Mouse (Mus musculus) spleen, adult 12 weeks (tissue): ENCODE results near the gene Vsir.
A peak's percentile ranks its signal among the peaks of the same experiment; 100 is the strongest.

Source experiments
- DNase-seq: peaks from one replicate; pipeline ENCODE4 v3.0.0; 2022; ENCODE audit warnings: low spot score

Gene Vsir

DNA sequence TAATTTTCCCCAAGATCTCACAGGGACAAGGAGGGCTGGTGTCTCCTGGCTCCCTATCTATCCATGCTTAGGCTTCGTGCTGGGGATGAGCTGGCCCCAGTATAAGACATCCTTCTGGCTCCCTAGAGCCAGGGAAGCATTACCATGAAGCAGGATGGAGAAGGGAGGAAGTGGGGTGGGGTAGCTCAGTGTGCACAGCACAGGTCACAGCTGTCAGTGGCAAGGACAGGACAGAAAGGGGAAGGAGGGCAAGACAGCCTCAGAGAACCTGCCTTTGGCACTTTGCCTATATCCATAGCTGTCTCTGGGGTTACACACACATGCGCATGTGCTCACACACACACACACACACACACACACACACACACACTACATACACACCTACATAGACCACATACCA lies 41.7 kb downstream of the Vsir start:
- no peak for DNase-seq

DNA sequence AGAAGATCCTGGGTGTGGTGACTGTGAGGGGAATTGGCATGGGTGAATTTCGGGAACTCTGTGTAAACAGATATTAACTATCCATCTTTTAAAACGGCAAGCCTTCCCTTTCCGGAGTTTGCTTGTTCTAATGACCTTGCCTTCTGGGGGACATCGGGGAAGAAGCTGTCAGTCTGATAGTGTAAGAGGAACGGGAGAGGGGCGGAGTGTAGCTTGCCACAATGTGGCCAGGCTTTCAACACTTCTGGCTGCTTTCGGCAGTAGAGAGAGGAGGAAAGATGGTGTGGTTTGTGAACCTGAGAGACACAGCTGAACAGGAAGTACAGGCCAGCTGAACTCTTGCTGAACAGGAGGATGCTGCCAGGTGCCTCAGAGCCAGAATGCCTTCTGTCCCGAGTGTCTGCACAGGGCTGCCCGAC lies 42.8 kb downstream of the Vsir start:
- no peak for DNase-seq

DNA sequence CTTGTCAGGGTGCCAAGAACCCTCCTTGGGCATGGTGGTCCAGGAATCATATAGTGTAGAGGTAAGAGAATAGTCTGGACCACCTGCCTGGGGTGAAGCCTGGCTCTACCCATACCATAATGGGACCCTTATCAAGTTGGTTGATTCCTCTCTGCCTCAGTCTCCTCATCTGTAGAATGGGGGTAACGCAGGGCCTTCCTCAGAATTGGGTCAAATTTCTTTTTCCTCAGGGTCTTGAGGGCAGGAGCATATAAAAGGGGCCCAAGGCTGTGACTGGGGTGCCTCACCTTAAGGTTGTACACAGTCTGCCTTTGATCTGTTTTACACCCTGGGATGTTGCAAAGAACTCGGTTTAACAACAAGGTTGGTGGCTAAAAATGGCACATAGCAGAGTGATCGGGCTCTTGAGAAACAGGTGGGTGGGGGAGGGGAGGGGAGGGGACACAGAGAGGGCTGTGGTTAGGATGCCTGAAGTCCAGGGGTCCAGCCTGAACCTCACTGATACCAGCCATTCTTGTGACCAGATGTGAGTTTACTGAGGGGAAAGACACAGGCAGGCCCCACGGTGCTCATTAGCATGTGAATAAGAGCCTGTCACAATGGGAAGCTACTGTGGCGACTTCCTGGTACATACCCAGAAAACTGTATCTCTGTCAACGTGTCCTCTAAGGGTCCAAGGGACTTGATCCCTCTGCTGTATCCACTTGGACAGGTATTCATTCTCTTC lies 43.7 kb downstream of the Vsir start:
- DNase-seq = no peak

DNA sequence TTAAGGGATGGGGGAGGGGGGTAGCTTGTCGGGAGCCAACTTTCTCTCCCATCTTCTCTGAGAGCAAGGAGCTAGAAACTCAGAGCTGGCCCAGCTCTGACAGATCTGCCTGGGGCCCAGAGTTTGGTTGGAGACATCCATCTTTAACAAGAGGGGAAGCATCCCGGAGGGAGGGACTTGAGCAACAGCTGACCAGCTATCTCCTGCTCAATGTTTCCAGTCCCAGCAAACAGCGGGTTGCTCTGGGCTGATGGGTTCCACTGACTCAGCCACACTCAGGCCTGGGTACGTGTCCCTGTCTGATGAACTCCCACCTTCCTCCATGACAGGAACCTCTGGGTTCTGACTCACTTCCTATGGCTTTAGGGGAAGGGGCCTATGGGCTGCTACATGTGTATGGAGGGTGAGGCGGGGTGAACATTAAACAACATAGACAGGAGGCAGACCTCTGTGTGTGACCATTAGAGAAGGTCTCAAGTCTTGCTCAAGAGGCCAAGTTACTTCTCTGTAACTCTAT lies 44.3 kb downstream of the Vsir start:
- no peak for DNase-seq

DNA sequence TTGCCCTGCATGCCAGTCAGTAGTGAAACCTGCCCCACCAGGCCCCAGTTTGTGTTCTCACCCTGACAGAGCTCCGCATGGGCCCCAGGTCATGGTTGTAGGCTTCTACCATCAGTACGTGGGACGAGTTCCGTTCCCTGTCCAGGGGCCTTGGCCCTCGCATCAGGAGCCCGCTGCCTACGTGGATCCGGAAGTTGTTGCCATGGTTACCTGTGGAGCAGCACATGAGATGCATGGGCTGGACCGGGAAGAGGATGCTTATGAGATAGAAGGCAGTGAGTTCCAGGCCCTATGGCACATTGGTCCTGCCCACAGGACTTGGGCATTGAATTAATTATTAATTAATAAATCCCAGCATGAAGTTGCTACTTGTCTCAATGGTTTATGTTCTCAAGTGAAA lies 45.0 kb downstream of the Vsir start:
- DNase-seq = no peak

DNA sequence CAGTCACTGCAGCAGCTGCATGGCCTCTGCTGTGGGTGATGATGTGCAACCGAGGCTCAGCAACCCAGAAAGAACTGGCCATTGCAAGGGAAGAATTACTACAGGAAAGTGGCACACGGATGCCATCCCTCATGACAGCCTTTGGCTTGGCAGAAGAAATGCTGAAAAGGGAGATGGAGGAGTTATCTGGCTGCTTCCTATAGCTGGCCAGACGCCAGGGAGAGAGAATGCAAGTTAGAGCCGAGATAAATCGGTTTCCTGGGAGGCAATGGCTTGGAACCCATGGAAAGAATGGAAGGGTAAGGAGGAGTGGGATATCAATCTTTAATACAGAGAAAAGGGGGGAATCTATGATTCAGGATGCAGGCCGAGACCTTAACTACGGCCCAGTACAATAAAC lies 48.3 kb downstream of the Vsir start:
- no peak for DNase-seq

DNA sequence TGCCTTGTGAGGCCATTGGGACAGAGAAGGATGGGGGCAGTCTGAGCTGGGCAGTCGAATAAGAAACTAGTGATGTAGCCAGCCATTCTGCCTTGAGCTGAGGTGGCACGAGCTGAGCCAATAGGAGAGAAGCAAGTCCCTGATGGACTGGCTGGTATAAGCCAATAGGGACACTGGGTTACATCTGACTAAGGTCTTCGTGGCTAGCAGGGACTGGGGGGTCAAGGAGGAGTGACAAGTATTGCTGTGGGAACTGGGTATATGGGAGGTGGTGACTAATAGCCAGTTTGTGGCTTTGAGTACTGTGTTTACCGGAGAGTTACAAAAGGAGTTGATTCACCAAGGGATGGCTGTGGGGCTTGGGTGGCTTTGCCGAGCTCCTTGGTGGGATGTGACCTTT lies 49.0 kb downstream of the Vsir start:
- no peak for DNase-seq

DNA sequence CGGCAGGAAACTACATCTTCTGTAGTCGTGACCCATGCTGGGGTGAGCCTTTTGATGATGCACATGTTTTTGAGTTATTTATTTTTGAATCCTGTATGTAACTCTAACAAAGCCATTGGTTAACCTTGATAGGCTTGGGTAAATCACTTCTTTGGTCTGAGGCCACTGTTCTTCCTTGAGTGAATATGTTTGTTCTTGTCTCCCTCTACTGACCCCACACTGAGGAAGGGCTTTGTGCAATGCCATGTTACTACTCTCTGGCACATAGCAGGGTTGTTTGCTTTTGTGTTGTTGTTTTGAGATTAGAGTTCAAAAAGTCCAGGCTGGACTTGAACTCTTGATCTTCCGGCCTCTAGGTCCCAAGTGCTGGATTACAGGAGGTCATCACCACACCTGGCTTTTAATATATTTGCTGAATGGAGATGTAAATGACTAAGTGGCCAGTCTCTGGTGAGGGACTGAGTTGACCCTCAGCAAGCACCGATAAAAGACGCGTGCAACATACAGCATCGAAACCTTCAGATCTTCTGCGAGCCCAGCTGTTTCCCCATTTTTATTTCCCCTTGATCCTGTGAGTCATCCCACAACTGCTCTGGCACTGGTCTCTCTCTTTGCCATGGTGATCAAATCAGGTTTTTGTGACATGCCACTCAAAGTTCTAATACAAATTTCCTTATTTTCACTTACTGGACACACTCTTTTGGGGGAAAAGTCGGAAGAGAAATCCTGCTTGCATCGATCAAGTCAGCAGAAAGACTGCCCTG lies 51.6 kb downstream of the Vsir start:
- DNase-seq = no peak

DNA sequence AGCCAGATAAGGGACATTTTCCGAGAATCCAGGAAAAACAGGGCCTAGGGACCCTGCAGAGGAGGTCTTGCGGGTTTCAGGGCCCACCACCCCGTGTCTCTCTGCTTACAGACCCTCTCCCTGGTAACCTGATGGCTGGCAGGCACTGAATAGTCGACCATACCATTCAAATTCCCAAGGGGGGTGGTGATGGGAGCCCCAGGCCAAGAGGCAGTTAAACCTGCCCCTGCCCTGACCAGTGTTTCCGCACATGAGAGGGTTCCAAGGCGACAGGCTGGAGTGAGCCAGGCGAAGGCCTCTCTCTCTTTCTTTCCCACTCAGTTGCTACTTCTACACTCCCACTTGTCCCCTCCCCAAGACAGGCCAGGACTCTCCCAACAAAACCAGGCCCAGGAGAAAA lies 52.8 kb downstream of the Vsir start, which contains the start of gene Gm17455:
TSS of gene Gm17455 (plus strand) at position 278 of the 400 bp plus-strand sequence.
- DNase-seq = no peak

DNA sequence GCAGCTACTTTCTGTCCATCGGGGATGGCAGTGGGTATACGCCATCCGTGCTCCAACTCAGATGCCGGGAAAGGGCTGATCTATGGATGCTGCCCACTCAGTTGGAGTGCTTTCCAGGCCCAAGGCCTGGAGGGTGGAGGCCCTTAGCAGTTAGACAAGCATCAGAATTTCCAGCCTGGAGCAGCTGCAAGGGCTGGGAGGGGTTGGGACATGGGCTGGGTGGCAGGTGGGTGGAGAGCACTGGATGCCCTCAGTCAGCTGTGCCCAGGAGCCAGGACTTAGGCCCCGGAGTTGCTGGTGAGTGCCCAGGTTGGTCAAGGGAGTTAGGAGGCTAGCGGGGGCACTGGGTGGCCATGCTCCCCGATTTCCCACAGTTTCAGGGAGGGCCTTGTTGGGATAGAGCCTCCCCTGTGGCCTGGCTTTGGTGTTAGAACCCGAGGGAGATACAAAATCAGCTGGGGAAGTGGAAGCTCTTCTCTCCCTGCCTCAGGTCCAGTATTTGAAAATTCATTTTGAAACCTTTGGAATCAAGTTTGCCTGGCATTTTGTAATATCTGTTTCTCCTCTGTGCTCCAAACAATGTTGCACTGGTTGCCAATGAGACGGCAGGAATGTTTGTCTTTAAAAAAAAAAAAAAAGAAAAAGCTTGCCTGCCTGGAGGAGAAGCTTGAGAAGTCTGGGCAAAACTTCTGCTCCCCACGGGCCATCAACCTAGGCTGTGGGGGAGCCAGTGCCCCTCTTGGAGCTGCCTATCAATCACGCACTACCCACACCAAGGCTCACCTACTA lies 54.0 kb downstream of the Vsir start:
- no peak for DNase-seq

DNA sequence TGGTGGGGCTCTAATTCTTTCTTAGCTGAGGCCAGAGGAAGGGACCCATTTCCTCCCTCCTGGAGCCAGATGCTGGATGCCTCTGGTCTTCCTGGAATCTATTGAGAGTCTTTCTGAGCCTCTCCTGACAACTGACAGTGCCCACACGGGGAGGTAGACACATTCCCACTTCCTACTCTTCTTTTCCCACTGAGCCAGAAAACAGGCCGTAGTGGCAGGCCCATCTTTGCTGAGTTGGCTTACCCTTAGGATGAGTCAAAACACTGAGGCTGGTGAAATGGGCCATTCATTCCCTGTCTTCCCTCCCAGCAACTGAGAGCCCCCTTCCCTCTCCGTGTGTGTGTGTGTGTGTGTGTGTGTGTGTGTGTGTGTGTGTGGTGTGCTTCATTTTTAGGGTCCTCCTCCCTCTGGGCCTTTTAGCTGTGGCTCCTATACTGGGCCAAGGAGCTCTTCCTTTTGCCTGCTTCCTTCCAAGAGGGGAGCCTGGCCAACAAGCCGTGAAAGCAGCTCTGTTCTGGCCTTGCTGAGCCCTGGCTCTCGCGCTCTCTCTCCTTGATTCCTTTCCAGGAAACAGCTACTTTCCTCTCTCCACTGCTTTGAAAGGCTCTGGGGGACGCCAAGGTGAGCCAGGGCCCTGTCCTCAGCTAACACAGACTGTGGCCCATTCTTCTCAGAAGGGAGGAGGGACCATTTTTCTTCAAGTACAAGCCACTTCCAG lies 59.0 kb downstream of the Vsir start:
- DNase-seq = no peak

DNA sequence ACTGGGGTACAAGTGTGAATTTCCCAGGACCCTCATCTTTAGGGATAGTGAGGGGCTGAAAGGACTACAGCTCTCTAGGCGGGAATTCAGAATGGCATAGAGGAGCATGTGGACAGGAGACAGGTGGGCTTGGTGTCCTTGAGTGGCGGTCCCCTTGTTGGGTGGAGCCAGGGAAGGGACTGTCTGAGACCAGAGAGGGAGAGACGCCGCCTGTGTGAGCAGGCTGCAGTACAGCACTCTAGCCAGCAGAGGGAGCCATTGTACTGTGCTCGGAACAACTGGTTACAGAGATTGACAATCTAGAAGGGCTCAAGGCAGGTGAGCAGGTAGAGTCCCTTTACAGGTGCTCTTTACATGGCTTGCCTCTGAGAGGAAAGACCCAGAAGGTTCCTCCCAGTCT lies 61.2 kb downstream of the Vsir start:
- peak; percentile 62 for DNase-seq

DNA sequence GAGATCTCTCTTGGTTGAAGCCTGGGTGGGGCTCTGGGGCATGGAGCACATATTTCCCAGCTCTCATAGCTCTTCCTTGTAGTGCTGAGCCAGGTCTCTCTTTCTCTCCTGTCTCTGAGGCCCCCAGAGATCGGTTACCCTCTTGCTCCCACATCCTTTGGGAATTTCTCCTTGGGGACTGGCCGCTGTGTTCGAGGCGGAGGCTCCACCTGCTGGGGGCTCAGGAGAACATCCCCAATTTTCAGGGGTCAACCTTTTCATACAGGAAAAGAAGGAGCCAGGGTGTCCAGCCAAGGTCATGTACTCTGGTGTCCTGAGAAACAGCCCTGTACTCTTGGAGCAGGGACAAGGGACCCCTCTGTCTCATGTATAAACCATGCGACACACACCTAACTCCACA lies 65.1 kb downstream of the Vsir start:
- no peak for DNase-seq

DNA sequence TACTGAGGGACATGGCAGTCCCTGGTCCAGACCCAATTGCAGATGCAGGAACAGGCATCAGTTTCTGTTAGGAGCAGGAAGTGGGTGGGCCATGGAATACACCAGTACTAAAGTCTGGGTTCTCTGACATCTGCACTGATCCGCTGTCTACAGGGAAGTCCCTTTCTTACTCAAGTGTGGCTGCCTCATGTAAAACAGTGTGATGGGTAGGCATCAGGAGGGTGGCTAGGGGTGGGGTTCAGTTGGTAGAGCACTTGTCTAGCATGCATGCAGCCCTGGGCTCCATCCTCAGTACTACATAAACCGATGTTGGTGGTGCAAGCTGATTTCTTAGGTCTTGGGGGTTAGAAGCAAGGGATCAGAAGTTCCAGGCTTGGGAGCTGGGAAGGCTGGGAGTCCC lies 67.1 kb downstream of the Vsir start:
- no peak for DNase-seq

DNA sequence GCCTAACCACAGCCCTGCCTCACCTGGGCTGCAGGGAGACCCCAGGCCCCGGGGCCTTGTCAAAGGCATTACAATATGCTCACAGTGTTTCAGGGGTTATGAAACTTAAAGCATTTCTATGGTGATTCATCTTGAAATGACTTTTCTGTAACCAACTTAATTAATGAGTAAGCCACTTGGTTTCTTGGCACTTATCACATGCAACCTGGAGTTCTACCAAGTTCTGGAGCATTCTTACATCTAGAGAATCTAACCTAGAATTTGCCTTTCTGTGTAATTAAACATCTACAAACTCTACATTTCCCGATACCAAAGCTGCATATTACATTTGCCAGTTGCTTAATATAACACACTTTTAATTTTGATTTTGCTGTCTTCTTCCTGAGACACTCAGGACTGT lies 70.4 kb downstream of the Vsir start:
- DNase-seq = no peak

DNA sequence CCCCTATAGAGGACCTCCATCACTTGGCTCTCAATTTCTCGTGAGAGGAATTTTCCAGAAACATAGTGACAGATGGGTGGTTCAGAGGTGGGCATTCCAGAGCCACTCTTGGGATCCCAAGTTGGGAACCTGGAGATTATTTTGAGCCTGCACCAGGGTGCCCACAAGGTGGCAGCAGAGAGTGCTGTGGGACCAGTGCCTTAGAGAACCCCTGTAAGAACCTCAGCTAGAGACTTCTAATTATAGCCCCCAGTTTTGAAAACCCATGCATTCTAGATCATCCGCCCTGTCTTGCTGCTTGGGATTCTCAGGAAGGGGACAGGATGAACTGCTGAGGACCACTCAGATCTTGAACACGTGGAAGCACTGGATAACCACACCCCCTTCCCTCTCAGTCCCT lies 71.5 kb downstream of the Vsir start:
- peak; percentile 31 for DNase-seq

DNA sequence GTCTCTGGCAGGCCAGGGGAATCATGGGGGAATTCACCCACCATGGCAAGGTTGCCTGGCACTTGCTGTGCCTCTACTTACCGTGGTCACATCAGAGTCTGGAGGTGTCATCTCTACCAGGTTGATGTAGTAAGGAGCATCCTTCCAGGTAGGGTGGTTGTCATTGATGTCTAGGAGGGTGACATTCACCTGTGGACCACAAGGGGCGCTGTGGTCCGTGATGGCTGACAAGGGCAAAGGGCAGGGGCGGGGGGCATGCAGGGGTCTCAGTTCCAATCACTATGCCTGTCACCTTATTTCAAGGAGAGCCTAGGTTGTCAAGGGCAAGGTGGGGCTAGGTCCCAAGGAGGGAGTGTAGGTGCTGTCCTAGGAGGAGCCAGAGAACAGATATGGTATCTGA lies 73.0 kb downstream of the Vsir start:
- no peak for DNase-seq
